Mouse (Mus musculus): Measurements from ENCODE around the gene Rpl23. TPM values are rescaled to one million over a fixed set of nuclear protein-coding genes. Genes with fewer than 3 reads are reported as not detected.
A peak's percentile ranks its signal among the peaks of the same experiment; 100 is the strongest.
"Not testable (repeated sequence)": the region's sequence is repeated elsewhere in the genome, so short reads cannot be mapped to it uniquely, and the experiment has no call there.

The Rpl23 gene
- total RNA-seq, 4 experiments from 2014 or later, result 753 to 943 (median 843) TPM

DNA sequence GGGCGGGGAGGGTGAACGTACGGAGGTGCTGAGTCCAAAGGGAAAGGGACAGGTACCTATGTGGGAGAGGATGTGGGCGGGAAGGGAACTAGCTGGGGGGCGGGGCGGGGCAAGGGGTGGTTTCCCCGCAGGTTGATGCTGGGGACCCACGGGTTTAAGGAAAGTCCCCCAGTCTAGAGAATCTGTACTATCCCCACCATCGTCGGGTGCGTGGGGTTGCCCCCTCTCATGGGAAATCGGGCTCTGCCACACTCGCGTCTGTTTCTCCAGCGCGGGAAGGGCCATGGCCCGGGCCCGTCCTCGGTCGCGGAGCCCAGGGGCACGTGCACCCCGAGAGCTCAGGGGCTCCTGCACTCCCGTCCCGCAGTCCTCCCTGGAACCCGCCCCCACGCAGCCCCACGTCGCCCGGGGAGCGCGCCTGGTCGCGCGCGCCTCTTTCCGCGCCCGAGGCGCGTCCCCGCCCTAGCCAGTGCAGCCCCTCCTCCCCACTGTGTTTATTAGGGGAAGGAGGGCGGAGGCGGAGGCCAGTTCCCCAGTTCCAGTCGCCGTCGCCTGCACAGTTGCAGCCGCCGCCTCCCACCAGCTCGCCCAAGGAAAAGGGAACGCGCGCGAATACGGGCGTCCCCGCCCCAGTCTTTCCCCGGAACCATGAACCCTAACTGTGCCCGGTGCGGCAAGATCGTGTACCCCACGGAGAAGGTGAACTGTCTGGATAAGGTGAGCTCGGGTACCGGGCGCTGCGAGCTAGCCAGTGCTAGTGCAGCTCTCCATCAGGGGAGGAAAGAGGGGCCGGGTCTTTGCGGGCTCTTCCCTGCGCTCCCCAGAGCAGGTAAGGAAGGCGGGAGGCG is 17.1 kb upstream of the Rpl23 start:
- peak; percentile 85 for DNase-seq

DNA sequence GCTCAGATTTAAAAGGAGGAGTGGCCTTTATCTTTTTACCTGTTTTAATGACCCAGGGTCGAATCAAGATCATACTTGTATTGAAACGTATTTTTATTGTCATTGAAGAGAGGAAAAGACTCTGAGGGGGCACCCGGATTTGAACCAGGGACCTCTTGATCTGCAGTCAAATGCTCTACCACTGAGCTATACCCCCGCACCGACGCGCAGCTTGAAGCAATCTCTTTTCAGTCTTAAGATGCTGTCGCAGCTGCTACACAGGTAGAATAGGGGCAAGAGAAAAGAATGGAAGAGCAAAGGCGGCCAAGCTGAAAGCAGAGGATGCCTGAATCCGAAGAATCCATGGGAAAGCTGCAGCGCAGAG is 16.5 kb upstream of the Rpl23 start, which contains the start of gene Lasp1:
Gene Lasp1, plus strand, starts transcription at position 219 of the 364 bp plus-strand sequence.
- peak; percentile 86 for DNase-seq

DNA sequence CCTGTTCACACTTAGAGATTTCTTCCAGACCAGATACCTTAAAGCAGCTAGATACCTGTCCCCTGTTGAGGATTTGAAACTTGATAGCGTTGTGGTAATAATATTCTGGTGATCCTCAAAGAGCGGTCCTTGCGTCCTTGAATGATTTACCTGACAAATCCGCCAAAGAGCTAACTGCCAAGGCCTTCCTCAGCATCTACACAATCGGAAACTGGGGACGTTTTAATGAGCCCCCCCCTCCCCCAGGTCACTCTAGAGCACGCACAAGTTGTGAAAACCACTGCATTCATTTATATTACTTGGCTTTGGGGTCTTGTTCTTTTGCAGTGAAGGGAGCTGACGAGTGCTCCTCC is 15.8 kb upstream of the Rpl23 start:
- no peak for DNase-seq

DNA sequence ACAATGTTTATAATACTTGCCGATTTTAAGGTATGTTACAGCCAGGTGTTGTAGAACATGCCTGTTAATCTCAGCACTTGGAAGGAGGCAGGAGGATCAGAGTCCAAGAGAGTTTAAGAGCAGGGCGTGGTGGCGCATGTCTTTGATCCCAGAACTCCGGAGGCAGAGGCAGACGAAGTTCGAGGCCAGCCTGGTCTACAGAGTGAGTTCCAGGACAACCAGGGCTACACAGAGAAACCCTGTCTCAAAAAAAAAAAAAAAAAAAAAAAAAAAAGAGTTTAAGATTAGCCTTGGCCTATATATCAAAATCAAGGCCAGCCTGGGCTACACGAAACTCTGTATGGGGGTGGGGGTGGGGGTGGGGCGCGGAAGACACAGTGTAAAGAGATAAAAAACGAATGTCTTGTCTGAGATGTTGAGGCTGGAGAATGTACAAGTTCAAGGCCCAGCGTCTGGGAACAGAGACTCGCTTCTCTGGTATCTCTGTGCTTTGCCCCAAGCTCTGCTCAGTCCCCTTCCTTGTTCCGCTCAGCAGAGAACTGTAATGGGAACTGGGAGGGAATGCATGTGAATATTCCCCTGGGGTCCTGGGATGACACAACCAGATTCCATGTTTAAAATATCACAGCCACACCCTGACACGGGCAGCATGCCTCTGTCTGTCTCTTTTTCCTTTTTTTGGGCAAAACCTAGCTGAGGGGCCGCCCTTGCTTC is 15.3 kb upstream of the Rpl23 start:
- DNase-seq, result no peak

DNA sequence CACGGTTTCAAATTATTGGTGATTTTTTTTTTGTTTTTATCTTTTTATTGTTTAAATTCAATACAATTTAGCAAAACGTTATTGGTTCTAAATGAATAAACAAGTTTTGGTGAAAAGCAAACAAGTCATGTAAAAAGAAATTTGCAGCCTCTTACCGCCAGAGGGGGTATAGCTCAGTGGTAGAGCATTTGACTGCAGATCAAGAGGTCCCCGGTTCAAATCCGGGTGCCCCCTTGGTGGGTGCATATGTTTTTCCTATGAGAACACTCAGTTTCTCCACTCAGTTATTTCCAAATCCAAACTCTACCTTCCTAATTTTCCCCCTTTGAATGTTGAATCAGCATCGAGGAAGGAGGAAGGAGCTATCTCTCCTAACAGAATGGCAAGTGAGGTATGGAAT is 14.7 kb upstream of the Rpl23 start:
- no peak for DNase-seq

DNA sequence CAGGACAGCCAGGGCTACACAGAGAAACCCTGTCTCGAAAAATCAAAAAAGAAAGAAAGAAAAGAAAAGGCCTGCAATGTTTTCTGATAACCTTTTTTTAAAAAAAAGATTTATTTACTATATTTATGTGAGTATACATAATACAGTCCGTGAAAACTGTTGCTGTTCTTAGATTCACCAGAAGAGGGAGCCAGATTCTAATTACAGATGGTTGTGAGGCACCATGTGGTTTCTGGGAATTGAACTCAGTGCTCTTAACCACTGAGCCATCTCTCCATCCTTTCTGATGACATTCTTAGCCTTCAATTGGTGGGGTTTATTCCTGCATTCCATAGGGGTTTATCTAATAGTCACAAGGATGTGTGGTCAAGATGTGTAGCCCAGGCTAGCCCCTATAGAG is 10.9 kb upstream of the Rpl23 start:
- no peak for DNase-seq

DNA sequence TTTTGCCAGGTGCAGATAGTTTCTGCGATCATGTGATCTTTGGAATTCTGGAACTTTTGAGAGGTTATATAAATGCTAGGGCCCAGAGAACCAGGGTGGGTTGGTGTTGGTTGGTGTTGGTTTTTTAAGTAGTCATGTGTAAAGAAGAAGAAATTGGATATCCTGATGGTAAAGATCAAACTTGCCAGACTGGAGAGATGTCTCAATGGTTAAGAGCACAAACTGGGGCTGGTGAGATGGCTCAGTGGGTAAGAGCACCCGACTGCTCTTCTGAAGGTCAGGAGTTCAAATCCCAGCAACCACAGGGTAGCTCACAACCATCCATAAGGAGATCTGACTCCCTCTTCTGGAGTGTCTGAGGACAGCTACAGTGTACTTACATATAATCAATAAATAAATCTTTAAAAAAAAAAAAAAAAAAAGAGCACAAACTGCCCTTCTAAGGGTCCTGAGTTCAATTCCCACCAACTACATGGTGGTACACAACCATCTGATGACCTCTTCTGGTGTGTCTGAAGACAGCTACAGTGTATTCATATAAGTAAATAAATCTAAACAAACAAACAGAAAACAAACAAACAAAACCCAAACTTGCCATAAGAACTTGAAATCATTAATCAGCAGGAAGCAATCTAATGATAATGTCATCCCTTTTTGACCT is 8.7 kb upstream of the Rpl23 start:
- not testable (repeated sequence) for DNase-seq

DNA sequence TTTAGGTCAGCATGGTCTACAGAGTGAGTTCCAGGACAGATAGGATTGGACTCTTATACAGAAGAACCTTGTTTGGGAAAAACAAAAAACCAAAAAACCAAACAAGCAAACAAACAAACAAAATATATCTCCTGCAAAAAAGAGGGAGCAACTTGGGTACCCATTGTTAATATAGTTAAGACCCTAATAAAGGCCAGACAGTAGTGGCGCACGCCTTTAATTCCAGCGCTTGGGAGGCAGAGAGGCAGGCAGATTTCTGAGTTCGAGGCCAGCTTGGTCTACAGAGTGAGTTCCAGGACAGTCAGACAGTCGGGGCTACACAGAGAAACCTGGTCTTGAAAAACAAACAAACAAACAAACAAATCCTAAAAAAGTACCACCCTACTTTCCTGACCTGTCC is 7.5 kb upstream of the Rpl23 start:
- no peak for DNase-seq

DNA sequence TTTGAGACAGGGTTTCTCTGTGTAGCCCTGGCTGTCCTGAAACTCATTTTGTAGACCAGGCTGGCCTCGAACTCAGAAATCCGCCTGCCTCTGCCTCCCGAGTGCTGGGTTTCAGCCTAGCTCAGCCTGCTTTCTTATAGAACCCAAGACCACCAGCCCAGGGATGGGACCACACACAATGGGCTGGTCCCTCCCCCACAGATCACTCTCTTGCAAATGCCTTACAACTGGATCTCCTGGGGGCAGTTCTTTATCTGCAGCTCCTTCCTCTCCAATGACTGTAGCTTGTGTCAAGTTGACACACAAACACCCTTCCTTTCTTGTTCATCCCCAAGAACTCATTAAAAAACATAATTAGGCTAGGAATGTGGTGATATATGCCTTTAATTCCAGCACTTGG is 5.7 kb upstream of the Rpl23 start:
- no peak for DNase-seq

DNA sequence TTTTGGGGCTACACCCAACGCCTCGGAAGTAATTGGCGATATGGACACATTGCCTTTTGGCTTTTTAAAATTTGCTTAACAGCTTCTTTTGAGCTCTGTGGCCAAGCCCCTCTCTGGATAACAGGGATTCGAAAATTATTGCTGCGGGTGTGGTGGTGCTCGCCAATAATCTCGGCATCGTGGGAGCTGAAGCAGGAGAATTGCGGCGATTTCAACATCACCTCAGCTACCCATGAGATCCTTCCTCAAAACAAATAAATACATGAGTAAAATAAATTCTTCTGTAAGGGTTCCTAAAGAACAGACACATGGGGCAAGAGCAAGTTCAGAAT is 293 bp upstream of the Rpl23 start:
- no peak for DNase-seq

DNA sequence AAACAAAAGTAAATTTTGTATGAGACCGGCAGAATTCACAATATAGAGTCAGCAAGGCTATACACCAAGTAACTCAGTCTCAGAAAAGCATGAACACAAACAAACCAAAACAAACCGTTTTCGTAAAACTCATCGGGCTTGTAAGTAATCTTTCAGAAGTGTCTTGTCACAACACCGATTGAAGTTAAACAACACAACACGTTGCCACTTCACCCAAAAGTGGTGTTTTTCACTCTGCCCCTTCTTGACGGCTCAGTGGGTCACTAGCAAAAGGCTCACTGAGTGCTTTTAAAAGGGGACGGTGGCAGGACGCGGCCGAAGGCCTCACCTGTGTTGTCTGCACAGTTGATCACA is 782 bp downstream of the Rpl23 start:
- no peak for DNase-seq

DNA sequence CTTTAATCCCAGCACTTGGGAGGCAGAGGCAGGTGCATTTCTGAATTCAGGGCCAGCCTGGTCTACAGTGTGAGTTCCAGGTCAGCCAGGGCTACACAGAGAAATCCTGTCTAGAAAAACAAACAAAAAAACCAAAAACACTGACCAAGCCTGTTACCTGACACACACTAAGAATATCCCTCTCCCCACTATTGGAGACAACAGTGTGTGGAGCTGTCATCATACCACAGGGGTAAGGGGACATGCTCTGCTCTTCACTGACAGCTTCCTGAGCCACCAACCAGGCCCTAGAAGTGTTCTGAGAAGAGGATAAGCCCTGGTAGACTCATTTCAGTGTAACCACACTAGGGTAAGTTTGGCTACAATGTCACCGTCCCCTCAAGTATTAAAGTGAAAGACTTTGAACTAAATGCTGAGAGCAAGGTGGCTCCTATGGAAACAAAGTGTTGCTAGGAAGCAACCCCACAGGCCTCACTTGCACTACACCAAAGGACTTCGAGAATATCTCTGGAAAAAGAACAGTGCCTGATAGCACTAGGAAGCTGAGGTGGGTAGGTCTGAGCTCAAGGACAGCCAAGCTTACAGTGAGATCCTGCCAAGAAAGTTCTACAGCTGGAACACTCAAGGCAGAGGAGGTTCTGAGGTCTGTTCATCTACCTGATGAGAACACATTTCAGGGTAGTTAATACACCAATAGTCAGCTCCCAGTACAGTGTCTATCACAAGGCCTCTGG is 2.1 kb downstream of the Rpl23 start:
- DNase-seq, result no peak

DNA sequence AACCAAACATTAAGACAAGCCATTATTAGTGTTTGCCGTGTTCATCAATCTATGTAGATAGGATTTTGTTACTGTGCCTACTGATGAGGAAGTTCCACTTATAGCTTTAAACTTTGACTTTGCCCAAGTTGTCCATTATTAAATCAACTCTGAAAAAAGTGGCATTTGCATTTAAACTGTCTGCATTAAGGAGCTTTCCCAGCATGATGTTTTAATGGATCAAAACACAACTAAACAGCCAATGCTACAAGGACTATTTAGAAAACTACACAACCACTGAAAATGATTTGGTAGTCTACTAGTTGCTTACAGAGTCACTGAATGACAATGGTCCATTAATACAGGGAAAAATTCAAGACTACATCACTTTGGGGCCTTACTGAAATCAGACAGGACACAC is 3.3 kb downstream of the Rpl23 start:
- no peak for DNase-seq

DNA sequence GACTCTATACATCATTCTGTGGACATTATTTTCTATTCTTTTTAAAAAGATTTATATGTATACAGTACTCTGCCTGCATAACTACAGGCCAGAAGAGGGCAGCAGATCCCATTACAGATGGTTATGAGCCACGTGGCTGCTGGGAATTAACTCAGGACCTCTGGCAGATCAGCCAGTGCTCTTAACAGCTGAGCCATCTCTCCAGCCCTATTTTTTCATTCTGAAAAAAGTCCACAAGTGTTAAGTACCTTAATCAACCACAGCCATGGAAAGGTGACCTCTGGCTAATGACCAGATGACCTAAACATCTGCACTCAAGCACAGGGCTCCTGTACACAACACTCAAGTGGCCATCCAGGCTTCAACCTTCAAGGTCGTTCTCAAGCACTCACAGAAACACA is 5.1 kb downstream of the Rpl23 start:
- DNase-seq, result no peak

DNA sequence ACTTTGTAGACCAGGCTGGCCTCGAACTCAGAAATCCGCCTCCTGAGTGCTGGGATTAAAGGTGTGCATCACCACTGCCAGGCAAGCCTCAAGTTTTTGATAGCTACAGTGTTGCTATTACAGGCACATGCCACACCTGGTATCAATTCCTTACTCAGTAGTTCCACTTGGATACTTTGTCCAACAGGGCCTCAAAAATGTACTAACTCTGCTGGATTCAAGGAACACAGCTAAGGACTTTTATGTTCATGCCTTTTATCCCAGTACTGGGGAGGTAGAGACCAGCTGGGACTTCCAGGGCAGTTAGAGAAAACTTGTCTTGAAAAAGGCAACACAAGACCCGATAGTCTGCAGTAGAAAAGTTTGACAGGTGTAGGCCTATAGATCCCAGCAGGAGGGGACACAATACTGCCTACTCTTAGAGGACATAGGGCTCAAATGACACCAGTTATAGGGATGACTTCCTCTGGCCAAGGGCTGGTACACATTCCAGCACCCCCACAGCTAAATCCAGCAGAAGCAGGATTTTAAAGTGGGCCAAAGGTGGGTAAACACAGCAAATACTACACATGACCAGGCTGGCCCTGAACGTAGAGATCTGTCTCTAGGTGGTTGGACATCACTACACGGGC is 5.6 kb downstream of the Rpl23 start:
- DNase-seq, result no peak

DNA sequence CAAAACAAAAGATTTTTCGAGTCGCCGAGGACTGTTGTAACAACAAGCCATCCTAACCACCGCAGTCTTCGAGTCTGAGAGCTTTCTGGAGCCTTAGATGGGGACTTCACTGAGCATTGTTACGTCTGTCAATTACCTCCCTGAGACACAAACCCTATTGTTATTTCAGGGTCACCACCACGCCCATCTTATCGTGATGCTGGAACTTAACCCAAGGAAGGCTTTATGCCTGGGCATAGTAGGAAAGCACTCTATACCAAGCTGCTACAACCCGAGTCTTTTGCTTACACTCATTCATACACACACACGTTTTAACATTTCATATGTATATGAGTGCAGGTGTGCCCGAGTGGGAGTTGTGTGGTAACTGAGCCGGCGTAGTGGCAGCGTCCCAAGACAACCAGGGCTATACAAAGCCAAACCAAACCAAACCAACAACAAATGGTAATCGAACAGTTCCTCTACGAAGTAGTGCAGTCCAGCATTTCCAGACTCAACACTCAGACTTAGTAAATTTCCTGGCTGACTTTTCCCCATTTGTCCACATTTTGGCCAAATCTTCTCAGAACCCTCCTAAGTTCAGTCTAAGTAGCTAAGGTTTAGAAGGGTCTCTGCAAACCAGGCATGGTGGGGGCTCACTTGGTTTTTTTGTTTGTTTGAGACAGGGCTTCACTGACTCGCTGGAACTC is 6.3 kb downstream of the Rpl23 start, which contains the start of gene 1700001P01Rik:
Gene 1700001P01Rik, minus strand, starts transcription at position 111 of the 689 bp plus-strand sequence.
- DNase-seq, result no peak

DNA sequence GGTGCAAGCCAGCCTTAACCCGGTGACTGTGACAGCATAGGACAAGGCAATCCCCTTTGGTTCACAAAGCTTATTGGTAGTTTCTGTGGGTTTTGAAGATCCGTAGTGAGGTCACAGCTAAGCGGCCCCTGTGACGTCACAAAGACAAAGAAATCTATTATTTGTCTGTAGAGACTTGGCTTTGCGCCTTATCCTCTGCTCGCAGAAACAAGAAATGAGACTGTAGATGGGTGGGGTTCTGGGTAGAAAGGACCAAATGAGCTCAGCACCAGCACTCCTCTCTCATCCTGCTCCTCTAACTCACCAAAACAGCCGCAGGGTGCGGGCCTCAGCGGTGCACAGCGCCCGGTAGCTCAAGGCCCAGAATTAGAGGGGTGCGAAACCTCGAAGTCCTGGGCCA is 7.1 kb downstream of the Rpl23 start:
- DNase-seq, result no peak

DNA sequence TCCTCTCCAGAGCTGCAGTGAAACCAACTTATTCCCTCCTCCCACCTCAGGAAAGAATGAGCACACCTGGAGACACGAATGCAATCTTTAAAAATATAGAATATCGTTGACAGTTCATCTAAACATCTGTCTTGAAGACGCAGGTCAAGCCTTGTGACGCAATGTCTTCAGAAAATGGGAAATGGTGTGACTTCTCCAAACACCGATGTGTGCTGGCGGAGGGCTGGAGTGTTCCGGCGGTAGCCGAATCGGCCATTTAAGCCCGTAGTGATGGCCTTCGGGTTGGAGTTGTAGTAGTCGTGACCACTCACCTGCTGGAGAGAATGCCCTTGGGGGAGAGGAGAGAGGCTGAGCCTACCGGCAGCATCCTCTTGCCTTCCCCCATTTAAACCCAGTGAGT is 10.8 kb downstream of the Rpl23 start:
- no peak for DNase-seq

DNA sequence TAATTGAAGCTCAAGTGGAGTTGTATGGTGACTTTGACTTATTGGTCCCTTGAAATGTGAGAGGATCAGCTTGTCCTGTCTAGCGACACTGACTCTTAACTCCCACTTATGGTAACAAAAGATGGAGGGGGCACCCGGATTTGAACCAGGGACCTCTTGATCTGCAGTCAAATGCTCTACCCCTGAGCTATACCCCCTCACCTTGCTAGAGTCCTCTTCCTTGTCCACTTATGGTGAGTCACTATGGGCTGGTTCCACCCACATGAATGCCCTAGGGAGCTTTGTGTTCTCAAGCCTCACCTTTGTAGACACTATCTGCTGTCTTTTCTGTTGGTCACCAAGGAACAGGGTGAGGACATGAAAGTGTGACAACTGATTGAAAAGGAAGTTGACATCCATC is 12.5 kb downstream of the Rpl23 start:
- DNase-seq, result no peak

DNA sequence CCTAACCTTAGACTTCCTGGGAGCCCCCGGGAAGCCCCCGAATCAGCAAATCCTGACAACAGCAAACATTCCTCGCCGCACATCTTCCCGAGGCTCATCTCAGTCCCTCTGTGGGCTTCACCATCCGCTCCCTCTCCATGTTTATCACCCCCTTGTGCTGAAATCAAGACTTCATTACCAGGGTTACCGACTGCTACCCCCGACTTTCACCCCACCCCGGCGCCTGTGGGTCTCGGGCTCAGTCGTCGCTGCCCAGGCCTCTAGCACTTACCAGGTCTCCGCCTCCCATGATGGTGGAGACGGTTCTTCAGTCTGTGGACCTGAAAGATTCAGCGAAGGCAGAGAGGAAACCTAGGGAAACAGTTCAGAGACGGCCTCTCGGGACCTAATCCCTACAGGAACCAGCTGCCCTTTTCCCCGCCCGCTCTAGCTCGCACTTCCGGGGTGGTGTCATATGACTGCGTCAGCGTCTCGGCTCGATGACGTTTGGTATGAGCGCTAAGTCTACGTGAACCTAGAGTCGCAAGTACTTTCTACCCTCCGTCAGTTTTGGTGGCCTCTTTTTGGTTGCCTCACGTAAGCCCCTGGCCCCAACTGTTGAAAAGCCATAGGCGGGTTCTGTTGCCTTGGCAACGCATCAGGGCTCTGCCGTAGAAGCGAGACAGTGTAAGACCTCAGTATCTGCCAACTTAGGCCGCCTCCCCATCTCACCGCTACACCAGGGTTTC is 15.9 kb downstream of the Rpl23 start, which contains the start of gene Cwc25:
Gene Cwc25, minus strand, starts transcription at position 403 of the 728 bp plus-strand sequence.
- DNase-seq, result peak; percentile 94

DNA sequence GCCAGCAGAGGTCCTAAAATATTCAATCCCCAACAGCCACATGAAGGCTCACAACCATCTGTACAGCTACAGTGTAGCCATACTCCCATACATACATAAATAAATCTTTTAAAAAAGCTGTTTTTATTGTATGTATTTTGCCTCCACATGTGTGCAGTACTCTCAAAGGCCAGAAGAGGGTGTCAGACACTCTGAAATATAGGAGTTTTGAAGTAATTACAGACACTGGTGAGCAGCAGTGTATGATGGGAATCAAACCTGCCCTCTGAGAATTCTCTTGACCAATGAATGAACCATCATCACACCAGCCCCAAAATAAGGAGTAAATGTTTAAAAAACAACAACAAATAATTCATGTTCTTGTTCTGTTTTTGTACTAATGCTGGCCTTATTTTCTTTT is 20.6 kb downstream of the Rpl23 start:
- DNase-seq, result no peak
